In genomic region chr11:16871120-16871519, GRCm38 (mm10) we compare ENCODE assay signal across 8 mouse cellular contexts.
DNase-seq lines count a peak whose midpoint lies in the region; ATAC-seq lines count a peak whose summit lies in the region.

No protein-coding gene starts in this region.

- peak; percentile 8 for DNase-seq in cerebellum, adult 11 months
- peak; percentile 12 for DNase-seq in right cerebral cortex, postnatal 25 days
- DNase-seq in right cerebral cortex, postnatal 36 days (ENCODE audit: low spot score in 2 of 2) = no peak
- peak; percentile 27 for DNase-seq in embryo, embryonic 9.5 days (ENCODE audit: extremely low spot score)
- DNase-seq in kidney, postnatal 25 days = peak; percentile 83 to 87
- peak; percentile 15 for DNase-seq in retina, postnatal 1 day
- DNase-seq in layer of hippocampus, postnatal 10 days (ENCODE audit: low spot score in 2 of 2) = no peak

- no peak for ATAC-seq in cerebellum, adult (ENCODE audit: insufficient number of reproducible peaks, low FRiP score, low TSS enrichment)

Comparison
In these comparisons a context has a peak if more than half of its experiments do, and no peak if none do; other contexts are left out.
1. DNase-seq: peak in cerebellum, adult 11 months (single experiment), right cerebral cortex, postnatal 25 days (single experiment), embryo, embryonic 9.5 days (single experiment), kidney, postnatal 25 days (2 of 2) and retina, postnatal 1 day (single experiment); none in right cerebral cortex, postnatal 36 days (0 of 2) and layer of hippocampus, postnatal 10 days (0 of 2).